Mouse (Mus musculus) lung, adult 2 months (tissue): ENCODE data around the gene Ppig.

ENCODE experiments used
- CTCF ChIP-seq: fragments of 200-500 bp; IDR thresholded peaks from 2 replicates; pipeline ENCODE4 v1.5.1; 2011; ENCODE audit warnings: mild to moderate bottlenecking, low read length, control low read depth; ENCODE audit not compliant: insufficient read depth
- POLR2A ChIP-seq: fragments of 200-500 bp; IDR thresholded peaks from 2 replicates; pipeline ENCODE4 v1.6.1; 2011; ENCODE audit warnings: low read depth, mild to moderate bottlenecking, control low read depth, low read length, borderline replicate concordance; ENCODE audit errors: extremely low read depth

GRCm38 (mm10) chr2:69745091-69745490, 22.7 kb downstream of the Ppig start:
- TF ChIP-seq POLR2A, result no peak
- no peak for TF ChIP-seq CTCF
